Mouse (Mus musculus) NIH3T3 (cell line): ENCODE measurements around the gene Vmn1r236.

Experiments used
- DNase-seq: peaks from one replicate; pipeline ENCODE4 v3.0.0-alpha.2; 2012; ENCODE audit warnings: low read depth

Gene Vmn1r236

DNA sequence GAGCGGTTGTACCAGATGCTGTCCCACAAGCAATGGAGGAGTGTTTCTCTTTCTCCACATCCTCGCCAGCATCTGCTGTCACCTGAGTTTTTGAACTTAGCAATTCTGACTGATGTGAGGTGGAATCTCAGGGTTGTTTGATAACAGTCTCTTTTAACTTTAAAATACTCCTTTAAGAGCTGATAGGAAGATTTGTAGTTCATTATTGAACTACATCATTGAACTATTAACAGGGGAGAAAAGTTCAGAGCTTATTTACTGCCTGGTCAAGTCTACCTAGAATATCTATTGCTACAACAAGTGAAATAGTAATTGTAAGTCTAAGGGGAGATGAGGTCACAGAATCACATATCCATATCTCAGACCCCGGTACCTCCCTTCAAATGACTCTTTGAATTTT is at the start of gene Vmn1r236:
TSS of gene Vmn1r236 (plus strand) at position 301 of the 400 bp plus-strand sequence.
- no peak for DNase-seq

DNA sequence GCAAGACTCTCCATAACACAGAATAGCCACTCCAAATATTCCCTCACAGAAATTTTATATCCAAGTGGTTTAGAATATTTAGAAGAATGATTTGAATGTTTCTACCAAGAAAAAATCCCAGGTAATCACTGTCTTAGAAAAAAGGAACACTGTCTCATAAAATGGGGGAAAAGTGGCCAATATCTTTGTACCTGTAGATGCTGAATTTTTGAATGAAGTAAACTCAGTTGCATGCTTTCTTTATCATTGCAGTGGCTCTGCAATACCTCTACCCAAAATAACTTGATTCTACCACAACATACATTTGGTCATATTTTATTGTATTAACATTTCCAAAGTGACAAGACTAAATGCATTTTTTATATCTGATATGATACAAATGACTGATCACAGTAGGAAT is 26.6 kb upstream of the Vmn1r236 start, which contains the start of gene Vmn1r235:
TSS of gene Vmn1r235 (plus strand) at position 301 of the 400 bp plus-strand sequence.
- DNase-seq: no peak

DNA sequence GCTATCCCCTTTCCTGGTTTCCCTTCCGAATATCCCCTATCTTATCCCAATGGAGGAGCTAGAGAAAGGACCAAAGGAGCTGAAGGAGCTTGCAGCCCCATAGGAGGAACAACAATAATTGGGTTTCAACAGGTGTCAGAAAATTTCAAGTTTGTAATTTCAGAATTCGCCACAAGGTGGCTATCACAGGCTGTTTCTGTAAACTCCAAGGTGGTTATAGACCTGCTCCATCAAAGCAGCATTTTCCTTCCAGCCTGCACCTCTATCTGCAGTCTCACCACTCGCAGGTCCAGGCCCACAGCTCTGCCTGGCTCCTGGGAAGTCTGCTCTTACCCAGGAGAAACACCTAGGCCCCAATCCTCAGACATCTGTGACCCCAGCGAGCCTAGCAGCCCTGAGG is 10.6 kb upstream of the Vmn1r236 start:
- peak; percentile 79 for DNase-seq

DNA sequence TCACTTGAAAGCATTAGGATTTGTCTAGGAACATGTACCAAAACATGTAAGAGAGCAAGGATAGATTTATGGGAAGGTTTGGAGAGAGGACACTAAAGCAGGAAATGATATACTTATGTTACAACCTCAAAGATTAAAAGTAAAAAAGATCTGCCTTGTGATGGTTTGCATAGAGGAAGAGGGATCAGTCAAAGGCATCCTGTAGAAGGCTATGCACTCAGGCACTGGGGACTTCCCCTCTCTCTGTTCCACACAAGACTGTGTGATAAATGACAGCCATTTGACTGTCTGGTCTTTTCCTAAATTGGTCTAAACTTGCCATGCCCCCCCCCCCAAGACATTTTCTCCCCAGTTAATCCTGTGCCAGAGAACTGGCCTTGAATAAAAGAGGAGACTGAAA is 1.7 kb downstream of the Vmn1r236 start:
- no peak for DNase-seq

DNA sequence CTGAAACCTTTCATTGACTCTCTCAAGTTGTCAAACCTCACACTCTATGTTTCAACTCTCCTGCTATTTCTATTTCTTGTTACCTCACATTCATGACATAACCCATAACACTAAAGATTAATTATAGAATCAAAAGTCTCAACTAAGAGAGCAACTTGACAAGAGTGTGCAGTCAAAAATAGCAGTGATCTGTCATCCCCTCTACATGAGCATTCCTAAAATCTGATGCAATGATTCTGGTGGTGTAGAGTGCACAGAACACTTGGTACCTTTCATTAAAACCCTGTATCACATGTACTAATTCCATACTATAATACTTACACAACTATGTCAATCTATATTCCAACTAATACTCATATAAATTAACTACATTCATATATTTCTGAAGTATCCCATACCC is 7.0 kb downstream of the Vmn1r236 start:
- DNase-seq: no peak

DNA sequence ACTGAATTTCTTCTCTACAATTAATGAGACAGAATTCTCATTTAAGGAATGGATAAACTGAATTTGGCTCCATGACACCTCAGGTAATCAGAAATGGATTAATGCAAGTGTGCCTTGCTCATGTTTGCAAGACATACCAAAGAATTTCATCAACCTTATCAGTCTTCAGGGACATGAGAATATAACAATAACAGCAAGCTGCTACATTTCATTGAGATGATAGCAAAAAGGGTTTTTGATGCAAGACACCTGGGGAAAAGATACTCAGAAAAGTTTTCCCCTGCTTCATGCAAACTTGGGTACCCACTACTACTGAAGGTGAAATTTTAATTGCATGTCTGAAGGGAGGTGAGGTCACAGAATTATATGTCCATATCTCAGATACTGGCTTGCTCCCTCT is 28.8 kb downstream of the Vmn1r236 start, which contains the start of gene Vmn1r237:
TSS of gene Vmn1r237 (plus strand) at position 301 of the 400 bp plus-strand sequence.
- DNase-seq: no peak
